Mouse (Mus musculus): Measurements from ENCODE around the gene Zfp148. TPM values are rescaled to one million over a fixed set of nuclear protein-coding genes. Genes with fewer than 3 reads are reported as not detected.

Zfp148 gene
- polyA plus RNA-seq (2012; rRNA removed), result 4.9 and 5.1 TPM in 2 replicates

GRCm38 (mm10) chr16:33379944-33380881 is at the start of gene Zfp148:
TSS of gene Zfp148 (plus strand) at chr16:33380836.

GRCm38 (mm10) chr16:33516807-33517565 is 136.3 kb downstream of the Zfp148 start, which contains the start of gene Slc12a8:
TSS of gene Slc12a8 (plus strand) at chr16:33517328.

Other genes with a start within 250 kb of the Zfp148 start
- gene Osbpl11, start 195.8 kb upstream of the Zfp148 start, polyA plus RNA-seq (2012; rRNA removed), result 6.4 and 8.1 TPM in 2 replicates
- 5.9 and 7.4 TPM in 2 replicates for gene Snx4, start 129.4 kb upstream of the Zfp148 start, polyA plus RNA-seq (2012; rRNA removed)
- gene Slc12a8, start 136.5 kb downstream of the Zfp148 start, polyA plus RNA-seq (2012; rRNA removed), result 91.1 and 110 TPM in 2 replicates

Measured in colon, adult 2 months (tissue).